Mouse (Mus musculus): Measurements from ENCODE around the gene Rab3il1.

GRCm38 (mm10) chr19:9954811-9955202, 46.7 kb upstream of the Rab3il1 start:
- TF ChIP-seq ZC3H11A (IDR thresholded peaks at IDR 0.05; ENCODE audit: low read depth, low read length) (no peak), RCOR1 (conservative IDR thresholded peaks at IDR 0.05; ENCODE audit: low read depth, low read length) (no peak), MAFK (IDR thresholded peaks at IDR 0.05; ENCODE audit: insufficient replicate concordance, low read length) (no peak), EP300 (IDR thresholded peaks at IDR 0.05; ENCODE audit: low read length) (no peak), HCFC1 (IDR thresholded peaks at IDR 0.05; ENCODE audit: low read depth, low read length) (no peak), MAX (IDR thresholded peaks at IDR 0.05; ENCODE audit: low read length) (no peak), POLR2A (IDR thresholded peaks at IDR 0.05; ENCODE audit: low read depth, low read length) (no peak), USF1 (IDR thresholded peaks at IDR 0.05; ENCODE audit: low read depth, low read length) (no peak), CTCF (conservative IDR thresholded peaks at IDR 0.05 in 1 of 2, IDR thresholded peaks at IDR 0.05 in 1 of 2; ENCODE audit: low read depth in 2 of 2, low read length in 2 of 2) (peak in 1 of 2 experiments; percentile 24; a peak in 2 of 4 replicates), NELFE (IDR thresholded peaks at IDR 0.05; ENCODE audit: low read depth, low read length) (peak; percentile 46; the same call in 1 of the 2 replicates)
